Mouse (Mus musculus) erythroid progenitor cell, adult 5-6 weeks (primary cell): ENCODE results near the gene Vmn1r226. TPM values are rescaled to one million over a fixed set of nuclear protein-coding genes. Genes with fewer than 3 reads are reported as not detected.

ENCODE experiments used
- ATAC-seq: replicated peaks from 2 replicates; pipeline ENCODE4 v1.8.0; 2016; ENCODE audit warnings: moderate number of reproducible peaks, mild to moderate bottlenecking, moderate TSS enrichment, inconsistent platforms; ENCODE audit not compliant: poor library complexity, low FRiP score, severe bottlenecking
- total RNA-seq, 2 experiments: library from RNA; stranded (forward) in 1 of 2; stranded (reverse) in 1 of 2; fragments of 150-400 nt in 1 of 2; fragments of 186-747, 209-891 nt in 1 of 2; gene quantifications; 2 replicates each; pipeline versions ENCODE4 v1.2.3 to v1.2.4; 2015 to 2017; ENCODE audit warnings: low replicate concordance in 2 of 2

Vmn1r226 gene
- total RNA-seq (2015; ENCODE audit: low replicate concordance): not detected in 2 replicates
- not detected in 2 replicates for total RNA-seq (2017; ENCODE audit: low replicate concordance)

- ATAC-seq: no peak
Measured at GRCm38 (mm10) chr17:20682543-20682942, at the start of gene Vmn1r226. Gene Vmn1r226, plus strand, starts transcription at chr17:20682843.

GRCm38 (mm10) chr17:20729543-20729942 is 46.9 kb downstream of the Vmn1r226 start, which contains the start of gene Vmn1r227:
Gene Vmn1r227, plus strand, starts transcription at chr17:20729843.
- no peak for ATAC-seq

Other genes starting within 250 kb of the Vmn1r226 start
- not detected in 2 replicates for gene Vmn2r108, start 201.5 kb upstream of the Vmn1r226 start, total RNA-seq (2015; ENCODE audit: low replicate concordance)
- gene Vmn2r108, start 201.5 kb upstream of the Vmn1r226 start, total RNA-seq (2017; ENCODE audit: low replicate concordance): not detected in 2 replicates
- gene Vmn1r225, start 184.7 kb upstream of the Vmn1r226 start, total RNA-seq (2015; ENCODE audit: low replicate concordance): not detected in 2 replicates
- gene Vmn1r225, start 184.7 kb upstream of the Vmn1r226 start, total RNA-seq (2017; ENCODE audit: low replicate concordance): not detected in 2 replicates
- not detected in 2 replicates for gene Vmn2r109, start 118.1 kb upstream of the Vmn1r226 start, total RNA-seq (2015; ENCODE audit: low replicate concordance)
- gene Vmn2r109, start 118.1 kb upstream of the Vmn1r226 start, total RNA-seq (2017; ENCODE audit: low replicate concordance): not detected in 2 replicates
- not detected in 2 replicates for gene Vmn2r110, start 86.4 kb upstream of the Vmn1r226 start, total RNA-seq (2015; ENCODE audit: low replicate concordance)
- gene Vmn2r110, start 86.4 kb upstream of the Vmn1r226 start, total RNA-seq (2017; ENCODE audit: low replicate concordance): not detected in 2 replicates
- gene Fpr-rs3, start 58.0 kb upstream of the Vmn1r226 start, total RNA-seq (2015; ENCODE audit: low replicate concordance): not detected in 2 replicates
- not detected in 2 replicates for gene Fpr-rs3, start 58.0 kb upstream of the Vmn1r226 start, total RNA-seq (2017; ENCODE audit: low replicate concordance)
- gene Vmn1r227, start 47.0 kb downstream of the Vmn1r226 start, total RNA-seq (2015; ENCODE audit: low replicate concordance): not detected in 2 replicates
- not detected in 2 replicates for gene Vmn1r227, start 47.0 kb downstream of the Vmn1r226 start, total RNA-seq (2017; ENCODE audit: low replicate concordance)
- gene Vmn1r228, start 103.3 kb downstream of the Vmn1r226 start, total RNA-seq (2015; ENCODE audit: low replicate concordance): not detected in 2 replicates
- gene Vmn1r228, start 103.3 kb downstream of the Vmn1r226 start, total RNA-seq (2017; ENCODE audit: low replicate concordance): not detected in 2 replicates
- not detected in 2 replicates for gene Vmn1r229, start 128.7 kb downstream of the Vmn1r226 start, total RNA-seq (2015; ENCODE audit: low replicate concordance)
- gene Vmn1r229, start 128.7 kb downstream of the Vmn1r226 start, total RNA-seq (2017; ENCODE audit: low replicate concordance): not detected in 2 replicates
- gene Vmn1r230, start 157.6 kb downstream of the Vmn1r226 start, total RNA-seq (2015; ENCODE audit: low replicate concordance): not detected in 2 replicates
- not detected in 2 replicates for gene Vmn1r230, start 157.6 kb downstream of the Vmn1r226 start, total RNA-seq (2017; ENCODE audit: low replicate concordance)
- not detected in 2 replicates for gene Vmn1r231, start 222.2 kb downstream of the Vmn1r226 start, total RNA-seq (2015; ENCODE audit: low replicate concordance)
- not detected in 2 replicates for gene Vmn1r231, start 222.2 kb downstream of the Vmn1r226 start, total RNA-seq (2017; ENCODE audit: low replicate concordance)
- not detected in 2 replicates for gene Vmn1r232, start 236.9 kb downstream of the Vmn1r226 start, total RNA-seq (2015; ENCODE audit: low replicate concordance)
- gene Vmn1r232, start 236.9 kb downstream of the Vmn1r226 start, total RNA-seq (2017; ENCODE audit: low replicate concordance): not detected in 2 replicates